Mouse (Mus musculus): ENCODE data around the gene Chchd4. TPM values are rescaled to one million over a fixed set of nuclear protein-coding genes. Genes with fewer than 3 reads are reported as not detected.

The Chchd4 gene
- total RNA-seq (2021), result 1 to 10 TPM; 8.6 to 8.7 TPM
- long read RNA-seq, experiment 1, transcript Chchd4-201 (3 exons, 3,472 nt), result major isoform, 65 of 325 reads
- long read RNA-seq, experiment 1, partial matches to known transcripts, result 0 of 325 reads
- long read RNA-seq, experiment 1, other reads (novel, unspliced or antisense), result 260 of 325 reads
- long read RNA-seq, experiment 2, transcript Chchd4-201 (3 exons, 3,472 nt), result major isoform, 38 of 137 reads
- long read RNA-seq, experiment 2, partial matches to known transcripts, result 0 of 137 reads
- long read RNA-seq, experiment 2, other reads (novel, unspliced or antisense), result 99 of 137 reads

DNA sequence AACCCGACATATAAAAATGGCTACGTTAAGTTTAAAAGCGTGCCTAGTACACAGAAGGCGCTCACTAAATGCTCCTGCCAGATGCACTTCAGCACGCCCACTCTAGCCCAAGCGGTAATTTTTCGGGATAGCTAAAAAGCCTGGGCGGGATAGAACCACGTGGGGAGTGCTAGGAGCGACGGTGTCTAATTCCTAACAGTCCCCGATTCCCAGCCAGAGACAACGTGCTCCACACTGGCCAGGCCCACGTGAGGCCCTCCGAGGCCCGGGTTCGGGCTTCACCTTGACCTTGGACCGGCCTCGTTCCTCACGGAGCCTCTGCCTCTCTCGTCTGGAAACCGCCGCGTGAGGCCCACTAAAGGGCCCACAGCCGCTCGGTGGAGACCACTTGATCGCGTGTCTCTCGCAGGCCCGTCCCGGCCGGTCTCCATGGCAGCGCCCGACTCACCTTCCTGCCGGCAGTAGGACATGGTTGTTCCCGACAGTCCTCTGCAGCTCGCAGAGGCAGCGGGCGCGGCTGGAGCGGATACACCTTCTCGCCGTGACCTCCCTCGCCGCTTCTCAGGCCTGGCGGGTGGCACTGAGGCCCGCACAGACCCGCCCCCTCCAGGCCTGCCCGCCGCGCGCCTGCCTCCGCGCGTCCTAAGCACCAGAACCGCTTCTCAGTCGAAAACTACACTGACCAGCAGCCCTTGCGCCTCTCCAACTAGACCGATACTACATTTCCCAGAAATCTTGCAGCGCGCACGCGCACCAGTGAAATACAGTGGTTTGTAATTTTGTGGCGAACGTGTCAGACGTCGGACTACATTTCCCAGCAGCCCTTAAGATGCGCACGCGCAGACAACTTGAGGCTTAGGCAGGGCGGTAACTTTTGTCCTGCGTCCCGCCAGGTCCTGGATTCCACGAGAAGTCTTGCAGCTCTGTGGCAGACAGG lies at the start of gene Chchd4, which contains the start of gene Tmem43:
TSS of gene Chchd4 (minus strand) at position 679 of the 937 bp plus-strand sequence.
TSS of gene Tmem43 (plus strand) at position 836 of the 937 bp plus-strand sequence.
- peak; percentile 98 for DNase-seq

- no peak for DNase-seq
Observed at GRCm38 (mm10) chr6:91522816-91523215, 49.5 kb upstream of the Chchd4 start.

GRCm38 (mm10) chr6:91518454-91519020 lies 45.2 kb upstream of the Chchd4 start:
- DNase-seq, result no peak

DNA sequence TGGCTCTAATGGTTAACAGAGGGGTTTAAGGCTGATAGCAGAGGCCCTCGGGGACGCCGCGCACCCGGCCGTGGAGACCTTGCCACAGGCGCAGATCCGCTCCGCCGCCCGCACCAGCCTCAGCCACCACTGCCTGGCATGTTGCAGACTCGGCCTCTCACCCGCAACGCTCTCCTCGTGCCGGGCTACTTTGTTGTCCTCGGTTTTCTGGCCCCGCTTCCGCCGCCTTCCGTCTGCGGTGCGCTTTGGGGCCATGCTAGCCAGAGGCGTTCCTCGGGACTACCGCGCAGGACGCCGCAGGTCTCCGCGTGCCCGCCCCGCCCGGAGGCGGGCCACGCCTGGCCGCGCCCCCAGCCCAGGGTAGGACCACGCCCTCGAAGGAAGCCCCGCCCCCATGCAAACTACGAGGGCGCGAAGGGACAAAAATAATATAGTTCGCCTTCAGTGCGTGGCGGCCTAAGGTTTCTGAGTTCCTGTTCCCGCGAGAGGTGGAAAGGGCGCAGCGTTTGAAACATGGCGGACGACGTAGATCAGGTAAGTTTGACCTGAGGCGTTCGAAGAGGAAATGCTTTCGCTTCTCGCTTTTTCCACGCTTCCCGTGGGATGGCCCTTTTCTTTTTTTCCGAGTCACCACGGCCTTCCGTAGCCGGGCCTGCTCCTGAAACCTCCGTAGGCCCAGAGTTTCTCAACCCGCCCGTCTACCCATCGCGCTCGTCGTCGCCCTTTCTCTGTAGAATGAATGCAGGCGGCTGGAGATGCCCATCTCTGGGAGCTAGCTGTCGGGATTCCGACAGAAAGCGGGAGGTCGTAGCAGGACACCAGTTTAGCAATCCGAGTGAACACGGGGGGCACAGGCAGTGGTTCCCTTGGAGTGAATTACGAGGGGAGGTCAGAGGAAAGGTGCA lies 42.5 kb upstream of the Chchd4 start, which contains the start of the genes Xpc and Lsm3:
TSS of gene Xpc (minus strand) at position 344 of the 905 bp plus-strand sequence.
TSS of gene Lsm3 (plus strand) at position 384 of the 905 bp plus-strand sequence.
- DNase-seq, result peak; percentile 96

GRCm38 (mm10) chr6:91514737-91515362 lies 41.5 kb upstream of the Chchd4 start:
- no peak for DNase-seq

GRCm38 (mm10) chr6:91514135-91514534 lies 40.8 kb upstream of the Chchd4 start:
- no peak for DNase-seq

GRCm38 (mm10) chr6:91510211-91510610 lies 36.9 kb upstream of the Chchd4 start:
- no peak for DNase-seq

DNA sequence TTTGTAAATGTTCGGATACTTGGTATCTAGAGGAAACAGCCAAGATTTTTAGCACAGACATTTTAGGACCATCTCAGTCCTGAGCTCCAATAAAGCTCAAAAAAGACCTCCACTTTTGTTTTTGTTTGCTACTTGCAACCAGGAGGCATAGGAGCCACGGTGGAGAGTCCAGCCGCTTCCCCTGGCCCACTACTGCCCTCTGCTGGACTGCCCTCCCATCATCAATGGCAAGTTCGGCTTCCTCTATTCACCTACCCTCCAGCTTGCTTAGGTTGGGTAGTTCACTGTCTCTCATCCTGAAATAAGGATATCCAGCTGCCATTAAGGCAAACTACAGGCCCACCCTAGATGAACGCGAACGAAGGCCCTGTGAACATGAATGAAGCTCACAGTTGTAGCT lies 36.0 kb upstream of the Chchd4 start:
- peak; percentile 57 for DNase-seq

DNA sequence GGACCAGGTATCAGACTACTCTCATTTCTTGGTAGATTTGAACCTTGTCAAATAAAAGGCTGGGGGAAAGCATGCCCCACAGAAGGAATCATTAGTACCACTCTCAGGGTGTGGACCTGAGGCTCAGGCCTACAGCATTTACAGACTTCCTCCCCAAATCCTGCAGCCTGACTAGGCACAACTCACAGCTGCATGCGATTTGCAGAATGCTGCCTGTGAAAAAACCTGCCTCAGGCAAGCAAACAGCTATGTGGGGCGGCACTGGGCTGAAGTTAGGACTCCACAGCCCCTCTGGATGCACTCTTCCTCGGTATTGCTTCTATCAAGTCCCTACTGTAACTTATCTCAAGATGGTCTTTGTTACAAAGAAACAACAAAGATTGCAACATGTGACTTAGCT lies 34.7 kb upstream of the Chchd4 start:
- no peak for DNase-seq

DNA sequence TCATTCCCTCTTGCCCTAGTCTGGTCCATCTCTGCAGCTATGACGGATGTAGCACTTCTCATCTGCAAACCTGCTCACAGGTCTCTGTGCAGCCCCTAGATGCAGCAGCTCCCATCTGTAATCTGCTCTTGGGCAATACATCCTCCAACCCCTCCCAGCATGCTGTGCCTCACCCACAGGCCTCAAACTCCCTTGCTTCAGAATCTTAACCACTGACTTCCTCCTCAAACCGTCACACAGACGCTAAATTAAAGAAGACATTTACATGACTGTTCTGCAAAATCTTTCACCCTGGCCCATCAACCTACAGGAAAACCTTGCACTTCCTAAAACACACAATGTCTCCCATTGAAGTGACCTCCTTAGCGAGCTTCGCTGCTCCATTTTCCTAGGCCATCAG lies 32.7 kb upstream of the Chchd4 start:
- no peak for DNase-seq

DNA sequence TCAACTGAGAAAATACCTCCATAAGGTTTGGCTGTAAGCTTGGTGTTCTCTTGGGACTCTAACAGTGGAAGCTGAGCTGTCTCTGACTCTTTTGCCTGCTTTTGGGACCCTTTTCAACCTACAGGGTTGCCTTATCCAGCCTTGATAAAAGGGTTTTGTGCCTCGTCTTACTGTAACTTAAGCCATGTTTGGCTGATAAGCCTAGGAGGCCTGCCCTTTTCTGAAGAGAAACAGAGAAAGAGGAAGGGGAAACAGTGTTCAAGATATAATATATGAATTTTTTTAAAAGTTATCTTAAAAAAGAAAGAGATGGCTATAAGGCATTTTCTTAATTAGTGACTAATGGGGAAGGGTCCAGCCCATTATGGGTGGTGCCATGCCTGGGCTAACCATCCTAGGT lies 30.0 kb upstream of the Chchd4 start:
- DNase-seq, result no peak

- DNase-seq, result no peak
Observed at GRCm38 (mm10) chr6:91494526-91494925, 21.2 kb upstream of the Chchd4 start.

- no peak for DNase-seq
Observed at GRCm38 (mm10) chr6:91493053-91493452, 19.7 kb upstream of the Chchd4 start.

- DNase-seq, result no peak
Observed at GRCm38 (mm10) chr6:91491004-91491403, 17.7 kb upstream of the Chchd4 start.

DNA sequence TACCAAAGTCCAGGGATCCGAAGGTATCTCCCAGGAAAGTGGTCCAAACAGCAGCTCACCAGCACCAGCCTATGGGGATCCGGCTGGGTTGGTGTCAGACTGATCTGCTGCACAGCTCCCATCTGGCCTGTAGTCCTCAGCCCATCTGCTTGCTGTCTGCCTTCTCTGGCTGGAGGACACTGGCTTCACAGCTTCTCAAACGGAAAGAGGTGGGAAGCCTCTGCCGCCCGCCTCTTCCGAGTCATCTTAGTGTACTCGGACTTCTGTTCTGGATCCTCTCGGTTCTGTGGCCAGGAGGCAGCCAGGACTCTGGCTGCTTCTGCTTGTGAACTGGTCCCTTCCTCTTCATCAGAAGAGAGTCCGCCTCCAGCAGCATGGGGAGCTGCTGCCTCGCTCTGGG lies 16.5 kb upstream of the Chchd4 start:
- peak; percentile 33 for DNase-seq

DNA sequence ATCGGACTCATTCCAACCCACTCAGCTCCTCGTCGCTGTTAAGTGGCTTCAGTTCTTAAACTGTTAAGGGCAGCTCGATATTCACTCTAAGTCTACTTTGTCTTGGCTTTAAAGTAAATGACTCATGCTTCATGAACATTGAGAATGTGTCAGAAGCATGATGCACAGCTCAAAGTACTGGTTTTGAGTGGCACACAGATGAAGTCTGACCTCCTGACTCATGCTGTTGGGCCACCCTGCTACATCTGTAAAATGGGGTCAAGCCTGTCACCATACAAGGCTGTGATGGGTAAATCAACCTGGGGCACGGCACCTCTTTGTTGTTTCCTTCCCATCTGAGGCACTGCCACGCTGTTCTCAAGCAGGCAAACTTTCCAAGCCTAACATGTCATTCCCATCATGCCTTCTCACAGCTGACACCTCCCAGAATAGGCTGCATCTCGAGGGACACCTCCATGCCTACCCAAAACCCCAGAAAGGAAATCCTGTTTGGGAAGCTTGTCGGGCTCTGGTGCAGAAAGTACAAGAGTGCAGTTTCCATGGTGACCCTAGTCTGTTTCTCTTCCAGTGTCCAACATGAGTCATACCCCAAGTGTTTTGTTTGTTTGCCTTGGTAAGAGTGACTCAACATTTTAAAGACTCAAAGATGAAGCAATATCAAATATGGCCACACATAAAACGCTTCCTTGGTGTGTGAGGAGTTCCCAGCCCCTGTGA lies 15.3 kb upstream of the Chchd4 start:
- DNase-seq, result peak; percentile 34

- peak; percentile 23 for DNase-seq
Observed at GRCm38 (mm10) chr6:91486736-91487453, 13.5 kb upstream of the Chchd4 start.

DNA sequence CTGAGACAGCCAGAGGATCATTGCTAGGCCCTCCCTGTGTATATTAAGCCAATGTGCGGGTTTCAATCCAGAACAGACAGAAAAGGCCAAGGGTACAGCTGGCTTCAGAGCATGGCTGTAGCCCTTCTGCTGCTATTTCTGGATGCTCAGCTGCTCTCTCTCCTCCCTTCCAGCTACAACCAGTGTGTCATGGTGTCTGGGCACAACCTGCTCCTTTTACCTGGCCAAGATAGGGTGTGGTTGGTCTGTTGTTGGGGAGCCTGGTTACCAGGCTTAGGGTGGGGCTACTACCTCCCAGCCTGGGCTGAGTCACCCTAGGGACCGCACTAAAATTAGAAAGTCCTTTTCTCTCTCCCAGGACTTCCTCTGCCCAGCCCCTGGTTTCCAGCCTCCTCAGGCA lies 10.0 kb upstream of the Chchd4 start:
- peak; percentile 71 for DNase-seq

DNA sequence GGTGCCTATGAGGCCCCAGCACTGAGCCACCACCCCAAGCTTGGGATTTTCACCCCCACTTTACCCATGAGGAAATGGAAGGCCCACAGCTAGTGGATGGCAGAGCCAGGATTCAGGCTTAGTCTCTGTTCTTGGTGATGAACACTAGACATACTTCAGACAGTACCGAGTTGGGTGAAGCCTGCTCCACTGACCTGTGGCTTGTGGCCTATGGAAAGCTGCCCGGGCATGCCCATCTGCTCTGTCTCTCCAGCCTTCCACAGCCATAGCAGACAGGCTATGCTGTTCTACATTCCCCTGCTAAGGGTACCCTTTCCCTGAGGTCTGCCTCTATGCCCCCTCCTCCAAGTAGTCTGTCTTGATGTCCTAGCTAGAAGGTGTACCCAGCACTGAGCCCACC lies 3.2 kb upstream of the Chchd4 start:
- no peak for DNase-seq
